Mouse (Mus musculus) brain, embryonic 14.5 days (tissue): ENCODE results near the gene Ncor2.

ENCODE experiments used
- CTCF ChIP-seq: fragments of 200-500 bp; IDR thresholded peaks from 2 replicates; pipeline ENCODE4 v1.5.1; 2012; ENCODE audit warnings: inconsistent platforms, mild to moderate bottlenecking, moderate library complexity, borderline replicate concordance; ENCODE audit not compliant: insufficient read depth, insufficient read length; ENCODE audit errors: extremely low read depth
- POLR2A ChIP-seq: fragments of 200-500 bp; IDR thresholded peaks from 2 replicates; pipeline ENCODE4 v1.6.1; 2012; ENCODE audit warnings: mild to moderate bottlenecking, inconsistent platforms, borderline replicate concordance; ENCODE audit not compliant: poor library complexity, insufficient read depth, insufficient read length, severe bottlenecking; ENCODE audit errors: extremely low read depth

- no peak for TF ChIP-seq CTCF
- no peak for TF ChIP-seq POLR2A
Observed at GRCm38 (mm10) chr5:125162461-125162860, 16.6 kb downstream of the Ncor2 start.
